Mouse (Mus musculus) mammary gland, adult 2 months (tissue): ENCODE data around the gene Vmn1r177. TPM values are rescaled to one million over a fixed set of nuclear protein-coding genes. Genes with fewer than 3 reads are reported as not detected.

Experiments used
- polyA plus RNA-seq: library from polyadenylated mRNA; depleted of rRNA; stranded (reverse); fragments of >200 nt; gene quantifications from 2 replicates; pipeline ENCODE4 v1.2.3, GENCODE M21; 2012; ENCODE audit warnings: low replicate concordance; rRNA removed

The Vmn1r177 gene
- polyA plus RNA-seq = not detected in 2 replicates

DNA sequence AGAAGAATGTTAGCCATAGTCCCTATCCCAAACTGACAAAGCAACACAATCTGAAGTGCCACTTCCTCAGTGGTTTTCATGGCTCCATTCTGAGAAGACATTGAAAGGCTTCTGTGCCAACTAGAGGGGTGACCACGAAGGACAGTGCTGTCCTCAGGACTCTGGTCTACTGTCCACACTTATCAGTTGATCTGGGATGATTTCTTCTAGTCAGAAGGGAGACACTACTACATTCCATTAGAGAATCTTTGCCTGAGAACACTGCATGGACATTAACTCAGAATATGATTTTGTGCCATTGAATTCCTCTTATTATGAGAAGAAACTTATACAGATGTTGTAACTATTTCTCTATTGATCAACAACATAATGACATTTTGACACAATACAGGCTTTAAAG, at the start of gene Vmn1r177:
TSS of gene Vmn1r177 (minus strand) at position 101 of the 400 bp plus-strand sequence.

DNA sequence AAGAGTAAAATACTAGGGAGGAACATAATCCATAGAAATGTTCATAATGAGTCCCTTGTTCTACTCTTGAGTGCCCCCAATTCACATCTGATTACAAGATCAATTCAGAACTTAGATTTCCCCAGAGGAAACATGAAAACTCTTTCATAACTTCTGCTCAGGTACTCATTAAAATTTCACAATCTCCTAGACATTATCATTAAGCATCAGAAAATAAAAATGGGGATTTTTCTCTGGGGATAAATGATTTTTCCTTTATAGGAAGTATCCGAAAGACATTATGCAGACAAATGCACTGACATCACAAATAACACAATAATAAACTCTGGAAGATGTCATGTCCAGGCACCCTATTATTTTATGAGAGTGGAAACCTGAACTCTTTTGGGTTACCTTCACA, 25.5 kb upstream of the Vmn1r177 start, which contains the start of gene Vmn1r178:
TSS of gene Vmn1r178 (plus strand) at position 301 of the 400 bp plus-strand sequence.

DNA sequence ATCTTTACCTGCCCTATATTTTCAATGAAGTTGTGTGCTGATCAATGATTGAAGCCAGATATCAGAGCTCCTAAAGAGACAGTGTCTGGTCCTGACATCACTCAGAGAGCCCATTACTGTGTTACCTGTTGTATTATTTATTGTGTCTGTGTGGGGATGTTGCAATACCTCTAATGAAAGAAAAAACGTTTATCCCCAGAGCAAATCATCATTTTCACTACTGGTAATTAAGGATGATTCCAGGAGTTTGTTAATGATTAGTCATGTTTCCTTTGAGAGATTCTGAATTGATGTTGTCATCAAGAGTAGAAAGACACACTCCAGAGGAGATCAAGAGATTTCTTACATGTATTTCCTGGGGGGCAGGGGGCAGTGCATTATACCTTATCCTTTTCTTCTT, 29.0 kb downstream of the Vmn1r177 start, which contains the start of gene Vmn1r176:
TSS of gene Vmn1r176 (minus strand) at position 101 of the 400 bp plus-strand sequence.

Other genes with a start within 250 kb of the Vmn1r177 start
- not detected in 2 replicates for gene Vmn1r171, start 235.7 kb downstream of the Vmn1r177 start, polyA plus RNA-seq
- gene Vmn1r172, start 208.1 kb downstream of the Vmn1r177 start, polyA plus RNA-seq = not detected in 2 replicates
- gene Vmn1r173, start 165.7 kb downstream of the Vmn1r177 start, polyA plus RNA-seq = not detected in 2 replicates
- gene Vmn1r174, start 114.2 kb downstream of the Vmn1r177 start, polyA plus RNA-seq = not detected in 2 replicates
- not detected in 2 replicates for gene Vmn1r175, start 55.8 kb downstream of the Vmn1r177 start, polyA plus RNA-seq
- gene Vmn1r176, start 29.1 kb downstream of the Vmn1r177 start, polyA plus RNA-seq = not detected in 2 replicates
- gene Vmn1r178, start 25.6 kb upstream of the Vmn1r177 start, polyA plus RNA-seq = not detected in 2 replicates
- not detected in 2 replicates for gene Vmn1r179, start 60.5 kb upstream of the Vmn1r177 start, polyA plus RNA-seq
- not detected in 2 replicates for gene Vmn1r180, start 84.2 kb upstream of the Vmn1r177 start, polyA plus RNA-seq
- gene Vmn1r181, start 108.2 kb upstream of the Vmn1r177 start, polyA plus RNA-seq = not detected in 2 replicates
- not detected in 2 replicates for gene V1rd19, start 135.2 kb upstream of the Vmn1r177 start, polyA plus RNA-seq
- gene Vmn1r183, start 186.8 kb upstream of the Vmn1r177 start, polyA plus RNA-seq = not detected in 2 replicates
- gene Zfp180, start 215.5 kb upstream of the Vmn1r177 start, polyA plus RNA-seq = 10.7 and 14.6 TPM in 2 replicates
- 1.1 and 2.0 TPM in 2 replicates for gene Zfp112, start 245.9 kb upstream of the Vmn1r177 start, polyA plus RNA-seq